Mouse (Mus musculus): ENCODE measurements around the gene Rex1bd. TPM values are rescaled to one million over a fixed set of nuclear protein-coding genes. Genes with fewer than 3 reads are reported as not detected.

The Rex1bd gene
- polyA plus RNA-seq (2015; fragmentation: Nextera tagmentation; extraction: Ambion mirVana), result 121 and 132 TPM in 2 replicates

DNA sequence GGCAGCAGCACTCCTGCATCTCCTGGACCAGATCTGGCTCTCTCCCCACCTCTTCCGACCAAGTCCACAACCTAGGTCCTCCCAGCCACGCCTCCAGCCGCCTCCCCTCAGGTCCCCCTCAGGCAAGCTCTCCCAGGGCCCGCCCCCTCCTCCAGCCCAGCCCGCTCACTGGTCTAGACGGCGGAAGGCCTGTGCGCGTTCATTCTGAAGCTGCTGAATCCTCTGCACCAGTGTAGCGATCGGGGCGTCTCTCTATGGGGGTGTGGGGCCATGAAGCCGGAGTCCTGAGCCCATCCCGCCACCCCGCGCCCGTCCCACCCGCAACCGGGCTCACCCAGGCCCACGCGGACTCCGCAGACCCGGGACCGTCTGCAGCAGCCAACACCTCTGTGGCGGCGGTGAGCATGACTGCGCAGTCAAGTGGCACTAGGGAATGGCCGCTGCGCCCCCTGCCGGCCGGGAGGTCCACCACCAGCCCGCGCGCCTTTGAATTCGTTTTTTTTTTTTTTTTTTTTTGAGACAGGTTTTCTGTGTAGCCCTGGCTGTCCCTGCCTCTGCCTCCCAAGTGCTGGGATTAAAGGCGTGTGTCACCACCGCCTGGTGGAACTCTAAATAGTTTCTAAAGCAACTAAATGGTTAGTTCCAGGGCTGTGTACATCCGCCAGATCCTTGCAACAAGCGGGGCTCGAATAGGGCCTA lies at the start of gene Rex1bd:
Rex1bd (minus strand) TSS at position 425 of the 699 bp plus-strand sequence.
- peak within 1 kb of the TSS; percentile 93 for H3K9ac ChIP-seq
- H3K27ac ChIP-seq, result peak within 1 kb of the TSS; percentile 96
- peak within 1 kb of the TSS; percentile 92 for H3K4me2 ChIP-seq (replicated peaks)
- peak; percentile 88 for ATAC-seq
- H3K9me3 ChIP-seq, result no peaks in the 10 kb centered on the region
- H3K27me3 ChIP-seq (replicated peaks), result peaks cover 23% of the 10 kb centered on the region
- peaks cover 54% of the 10 kb centered on the region for H3K4me1 ChIP-seq (replicated peaks)
- peaks cover 13% of the 10 kb centered on the region for H3K36me3 ChIP-seq
- 2% methylated on average over 40 of the region's 40 CpGs for WGBS
- peak within 1 kb of the TSS; percentile 73 for H3K4me3 ChIP-seq (replicated peaks)

DNA sequence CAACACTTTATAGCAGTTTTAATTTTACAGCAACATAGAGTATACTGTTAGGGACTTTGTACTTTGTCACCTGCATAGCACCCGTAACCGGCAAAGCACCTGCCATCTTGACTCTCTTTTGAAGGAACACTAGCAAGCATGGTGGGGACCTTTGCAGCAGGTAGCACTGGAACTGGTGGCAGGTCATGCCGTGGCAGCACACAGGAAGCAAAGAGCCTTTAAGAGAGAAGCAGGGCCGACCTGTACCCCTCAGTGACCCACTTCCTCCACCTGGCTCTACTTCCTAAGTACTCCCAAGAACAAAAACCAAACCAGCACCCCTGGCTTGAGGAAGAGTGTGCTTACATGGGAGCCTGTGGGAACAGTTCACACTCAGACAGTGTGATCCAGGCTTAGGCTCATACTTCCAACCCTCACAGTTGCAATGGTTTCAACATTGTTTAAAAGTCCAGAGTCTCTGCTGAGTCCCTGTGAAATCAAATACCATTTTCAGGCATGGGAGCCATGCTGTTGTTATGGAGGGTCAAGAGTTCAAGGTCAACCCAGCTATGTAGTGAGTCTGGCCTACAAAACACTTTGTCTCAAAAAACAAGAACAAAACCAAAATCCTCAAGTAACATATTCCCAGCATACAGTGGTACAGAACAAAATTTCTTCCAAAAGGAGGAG lies 48.7 kb upstream of the Rex1bd start:
- Histone ChIP-seq H3K4me2 (replicated peaks) (no peak overlapping the region), H3K9ac (no peak overlapping the region), H3K4me3 (replicated peaks) (no peak overlapping the region), H3K4me1 (replicated peaks) (peaks cover 30% of the 10 kb centered on the region), H3K27ac (no peak overlapping the region), H3K27me3 (replicated peaks) (no peaks in the 10 kb centered on the region), H3K36me3 (no peaks in the 10 kb centered on the region), H3K9me3 (no peaks in the 10 kb centered on the region)
- 77% methylated on average over 4 of the region's 4 CpGs for WGBS
- ATAC-seq, result no peak

DNA sequence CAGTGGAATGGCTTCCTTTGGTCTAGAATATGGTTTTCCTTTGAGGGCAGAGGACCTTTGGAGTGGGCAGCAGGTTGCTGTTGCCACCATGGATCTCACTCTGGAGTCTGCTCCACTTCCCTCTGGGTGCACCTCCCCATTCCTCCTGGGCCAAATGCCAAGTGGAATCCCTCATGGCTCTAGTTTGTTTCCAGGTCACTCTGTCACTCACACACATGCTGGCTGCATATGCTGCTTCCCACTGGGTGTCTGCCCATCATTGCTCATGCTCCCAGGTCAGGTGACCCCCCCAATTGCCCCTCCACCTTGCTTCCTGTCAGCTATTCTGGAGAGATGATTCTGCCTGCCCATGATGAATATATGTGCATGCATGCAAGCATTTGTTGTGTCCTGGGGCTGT lies 47.2 kb upstream of the Rex1bd start:
- Histone ChIP-seq H3K4me3 (replicated peaks) (no peak overlapping the region), H3K4me1 (replicated peaks) (peaks cover 24% of the 10 kb centered on the region), H3K4me2 (replicated peaks) (no peak overlapping the region), H3K9ac (no peak overlapping the region), H3K27me3 (replicated peaks) (no peaks in the 10 kb centered on the region), H3K36me3 (no peaks in the 10 kb centered on the region), H3K27ac (no peak overlapping the region), H3K9me3 (no peaks in the 10 kb centered on the region)
- ATAC-seq, result 0 out of 2 replicates have a peak, but pooled peaks have one; percentile 7

DNA sequence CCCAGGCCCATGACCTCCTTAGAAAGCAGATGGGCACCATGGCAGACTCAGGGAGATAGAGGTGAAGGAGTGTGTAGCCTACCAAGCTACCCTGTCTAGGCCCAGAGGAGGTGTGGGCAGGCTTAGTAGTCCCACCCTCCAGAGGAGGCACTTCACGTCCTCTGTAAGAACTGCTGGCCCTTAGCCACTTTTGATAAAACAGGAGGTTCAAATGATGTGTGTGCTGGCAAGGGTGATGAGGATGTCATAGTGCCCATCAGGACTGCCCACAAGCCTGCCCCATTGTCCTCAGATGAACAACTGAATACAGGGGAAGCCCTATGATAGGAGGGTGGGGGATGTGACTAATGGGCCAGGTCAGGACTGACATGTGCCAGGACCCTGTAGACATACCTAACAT lies 46.3 kb upstream of the Rex1bd start:
- H3K27me3 ChIP-seq (replicated peaks), result no peaks in the 10 kb centered on the region
- H3K4me2 ChIP-seq (replicated peaks), result no peak overlapping the region
- no peak overlapping the region for H3K4me3 ChIP-seq (replicated peaks)
- no peak overlapping the region; the same call in 1 of the 2 replicates for H3K9ac ChIP-seq
- H3K4me1 ChIP-seq (replicated peaks), result peaks cover 24% of the 10 kb centered on the region
- H3K27ac ChIP-seq, result no peak overlapping the region
- H3K36me3 ChIP-seq, result no peaks in the 10 kb centered on the region
- 47% methylated on average over 1 of the region's 1 CpGs for WGBS
- no peaks in the 10 kb centered on the region for H3K9me3 ChIP-seq
- ATAC-seq, result no peak

DNA sequence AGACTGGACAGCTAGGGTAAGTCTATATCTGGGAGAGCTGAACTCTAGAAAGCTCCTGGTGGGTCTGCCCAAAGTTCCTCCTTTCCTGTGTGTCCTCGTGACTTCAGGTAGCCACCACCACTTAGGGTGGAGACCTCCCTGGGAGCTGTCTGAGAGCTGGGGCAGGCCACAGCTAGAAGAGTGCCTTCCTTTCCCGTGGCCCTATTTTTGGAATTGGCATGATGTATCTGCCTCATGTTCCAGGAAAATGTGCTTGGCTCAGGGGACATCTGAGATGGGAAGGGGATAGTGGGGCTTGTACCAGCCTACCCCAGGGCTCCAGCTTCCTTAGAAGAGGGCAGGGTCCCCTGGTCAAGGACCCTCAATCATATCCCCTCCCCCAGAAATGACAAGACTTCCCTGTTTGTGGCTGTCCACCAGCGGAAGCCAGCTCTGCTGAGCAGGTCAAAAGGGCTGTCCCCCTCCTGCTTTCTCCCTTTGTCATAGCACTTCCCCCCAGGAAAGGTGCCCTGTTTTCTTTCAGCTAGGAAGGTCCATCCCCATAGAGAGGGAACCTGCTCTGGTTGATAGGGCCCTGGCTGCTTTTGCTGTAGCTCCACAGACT lies 45.1 kb upstream of the Rex1bd start:
- ATAC-seq, result no peak
- Histone ChIP-seq H3K27ac (no peak overlapping the region), H3K27me3 (replicated peaks) (no peaks in the 10 kb centered on the region), H3K4me2 (replicated peaks) (no peak overlapping the region), H3K4me1 (replicated peaks) (peaks cover 28% of the 10 kb centered on the region), H3K9ac (no peak overlapping the region), H3K9me3 (no peaks in the 10 kb centered on the region), H3K36me3 (no peaks in the 10 kb centered on the region), H3K4me3 (replicated peaks) (no peak overlapping the region)
- 56% methylated on average over 3 of the region's 3 CpGs for WGBS

DNA sequence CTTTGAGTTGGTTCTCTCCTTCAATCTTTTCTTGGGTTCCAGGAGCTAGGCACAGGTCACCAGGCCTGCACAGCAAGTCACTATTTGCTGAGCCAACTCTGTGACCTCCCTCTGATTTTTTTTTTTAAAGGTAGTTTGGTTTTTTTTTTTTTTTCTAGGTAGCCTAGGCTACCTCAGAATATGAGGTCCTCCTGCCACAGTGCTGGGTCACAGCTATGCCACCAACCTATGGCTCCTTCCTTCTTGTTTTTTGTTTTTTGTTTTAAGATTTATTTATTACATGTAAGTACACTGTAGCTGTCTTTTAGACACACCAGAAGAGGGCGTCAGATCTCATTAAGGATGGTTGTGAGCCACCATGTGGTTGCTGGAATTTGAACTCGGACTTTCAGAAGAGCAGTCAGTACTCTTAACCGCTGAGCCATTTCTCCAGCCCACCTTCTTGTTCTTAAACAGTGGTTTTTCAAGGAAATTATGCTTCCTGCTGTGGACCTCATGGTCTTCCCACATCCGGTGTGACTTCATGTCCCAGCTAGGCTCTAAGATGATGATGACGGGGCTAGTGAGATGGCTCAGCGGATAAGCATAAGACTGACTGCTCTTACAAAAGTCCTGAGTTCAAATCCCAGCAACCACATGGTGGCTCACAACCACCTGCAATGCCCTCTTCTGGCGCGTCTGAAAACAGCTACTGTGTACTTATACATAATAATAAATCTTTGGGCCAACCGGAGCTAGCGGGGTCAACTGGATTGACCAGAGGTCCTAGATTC lies 43.0 kb upstream of the Rex1bd start:
- H3K9me3 ChIP-seq, result no peaks in the 10 kb centered on the region
- H3K4me3 ChIP-seq (replicated peaks), result no peak overlapping the region
- 90% methylated on average over 10 of the region's 10 CpGs for WGBS
- ATAC-seq, result no peak
- H3K36me3 ChIP-seq, result no peaks in the 10 kb centered on the region
- peaks cover 27% of the 10 kb centered on the region for H3K4me1 ChIP-seq (replicated peaks)
- H3K4me2 ChIP-seq (replicated peaks), result no peak overlapping the region
- no peak overlapping the region for H3K9ac ChIP-seq
- H3K27ac ChIP-seq, result no peak overlapping the region
- H3K27me3 ChIP-seq (replicated peaks), result no peaks in the 10 kb centered on the region

DNA sequence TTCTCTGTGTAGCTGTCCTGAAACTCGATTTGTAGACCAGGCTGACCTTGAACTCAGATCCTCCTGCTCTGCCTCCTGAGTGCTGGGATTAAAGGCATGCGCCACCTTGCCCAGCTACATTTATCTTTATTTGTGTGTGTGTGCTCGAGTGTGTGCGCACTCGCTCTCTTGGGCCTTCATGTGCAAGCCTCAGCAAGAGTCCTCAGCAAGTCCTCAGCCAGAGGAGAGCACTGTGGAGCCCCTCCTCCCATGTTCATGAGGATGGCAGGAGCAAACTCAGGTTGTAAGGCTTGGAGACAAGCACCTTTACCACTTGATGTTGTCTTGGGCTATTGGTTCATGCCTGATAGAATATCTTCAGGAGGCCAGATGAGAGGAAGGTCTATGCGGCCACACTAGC lies 41.2 kb upstream of the Rex1bd start:
- H3K36me3 ChIP-seq, result no peaks in the 10 kb centered on the region
- 87% methylated on average over 6 of the region's 6 CpGs for WGBS
- H3K4me3 ChIP-seq (replicated peaks), result no peak overlapping the region
- ATAC-seq, result no peak
- H3K9ac ChIP-seq, result no peak overlapping the region
- H3K27ac ChIP-seq, result no peak overlapping the region
- H3K4me2 ChIP-seq (replicated peaks), result no peak overlapping the region
- H3K27me3 ChIP-seq (replicated peaks), result no peaks in the 10 kb centered on the region
- H3K9me3 ChIP-seq, result no peaks in the 10 kb centered on the region
- peaks cover 21% of the 10 kb centered on the region for H3K4me1 ChIP-seq (replicated peaks)

DNA sequence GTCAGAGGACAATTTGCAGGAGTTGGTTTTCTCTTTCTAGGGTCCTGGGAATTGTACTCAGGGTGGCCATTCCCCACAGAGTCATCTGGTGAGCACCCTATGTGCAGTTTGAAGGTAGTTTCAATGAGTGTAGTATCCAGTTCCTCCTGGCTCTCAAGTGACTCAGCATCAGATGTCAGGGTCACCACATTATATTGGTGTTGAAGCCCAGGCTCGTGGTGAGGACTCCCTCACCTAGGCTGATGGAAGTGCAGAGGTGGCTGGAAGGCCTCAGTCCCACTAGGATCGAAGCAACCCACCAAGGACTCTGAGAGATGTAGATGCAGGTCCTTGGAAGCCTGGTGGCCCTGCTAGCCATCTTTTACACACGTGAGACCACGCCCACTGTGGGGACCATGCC lies 39.9 kb upstream of the Rex1bd start:
- Histone ChIP-seq H3K27me3 (replicated peaks) (no peaks in the 10 kb centered on the region), H3K4me3 (replicated peaks) (no peak overlapping the region), H3K4me2 (replicated peaks) (no peak overlapping the region), H3K9me3 (no peaks in the 10 kb centered on the region), H3K27ac (no peak overlapping the region), H3K36me3 (no peaks in the 10 kb centered on the region), H3K4me1 (replicated peaks) (peaks cover 21% of the 10 kb centered on the region), H3K9ac (no peak overlapping the region)
- ATAC-seq, result no peak
- WGBS, result 82% methylated on average over 4 of the region's 4 CpGs

DNA sequence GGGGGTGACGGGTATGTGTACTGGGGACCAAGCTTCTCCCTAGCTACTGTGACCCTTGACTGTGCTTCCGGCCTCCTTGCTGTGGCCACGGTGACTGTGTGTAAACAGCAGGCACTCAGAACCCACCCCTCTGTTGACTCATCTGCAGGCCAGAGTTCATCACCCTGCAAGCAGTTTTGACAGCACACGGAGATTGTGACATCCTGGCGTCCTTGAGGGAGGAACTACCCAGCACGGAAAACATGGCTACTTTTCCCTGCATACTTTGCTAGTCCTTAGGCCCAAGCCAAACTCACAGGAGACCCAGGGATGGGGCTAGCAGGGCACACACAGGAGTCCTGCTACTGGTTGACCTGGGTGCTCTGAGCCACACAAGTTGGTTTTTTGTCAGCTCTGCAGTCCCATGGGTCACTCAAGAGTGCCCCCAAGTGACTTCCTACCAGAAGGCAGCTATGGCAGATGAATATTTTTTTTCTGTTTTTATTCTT lies 37.7 kb upstream of the Rex1bd start:
- WGBS, result 34% methylated on average over 6 of the region's 6 CpGs
- no peaks in the 10 kb centered on the region for H3K27me3 ChIP-seq (replicated peaks)
- no peak overlapping the region; the same call in 1 of the 2 replicates for H3K4me2 ChIP-seq (replicated peaks)
- H3K36me3 ChIP-seq, result no peaks in the 10 kb centered on the region
- no peak overlapping the region for H3K9ac ChIP-seq
- peaks cover 34% of the 10 kb centered on the region for H3K4me1 ChIP-seq (replicated peaks)
- H3K27ac ChIP-seq, result peak overlapping the region; percentile 14; the same call in 1 of the 2 replicates
- H3K9me3 ChIP-seq, result no peaks in the 10 kb centered on the region
- ATAC-seq, result no peak
- no peak overlapping the region for H3K4me3 ChIP-seq (replicated peaks)

DNA sequence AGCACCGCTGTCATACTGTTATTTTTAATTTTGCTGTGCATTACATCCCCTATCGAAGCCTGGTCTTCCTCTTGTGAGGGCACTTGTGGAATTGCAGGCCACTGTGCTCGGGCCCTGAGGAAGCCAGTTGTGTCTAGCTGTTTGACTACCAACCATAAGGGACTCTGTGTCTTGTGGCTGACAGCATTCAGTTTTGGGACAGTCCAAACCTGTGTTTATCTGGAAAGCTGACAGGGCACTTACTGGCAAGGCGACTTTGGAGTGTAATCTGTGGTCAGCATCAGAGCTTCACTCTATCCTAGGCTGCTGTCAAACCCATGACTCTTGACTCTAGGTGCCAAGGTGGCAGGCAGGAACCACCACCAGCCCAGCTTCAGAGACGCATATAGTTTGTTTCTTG lies 34.5 kb upstream of the Rex1bd start:
- WGBS, result 76% methylated on average over 5 of the region's 5 CpGs
- Histone ChIP-seq H3K4me1 (replicated peaks) (peaks cover 32% of the 10 kb centered on the region), H3K4me2 (replicated peaks) (peak overlapping the region; percentile 97), H3K9ac (no peak overlapping the region; the same call in 1 of the 2 replicates), H3K27me3 (replicated peaks) (no peaks in the 10 kb centered on the region), H3K9me3 (no peaks in the 10 kb centered on the region), H3K36me3 (no peaks in the 10 kb centered on the region), H3K4me3 (replicated peaks) (peak overlapping the region; percentile 79), H3K27ac (no peak overlapping the region)
- no peak for ATAC-seq

DNA sequence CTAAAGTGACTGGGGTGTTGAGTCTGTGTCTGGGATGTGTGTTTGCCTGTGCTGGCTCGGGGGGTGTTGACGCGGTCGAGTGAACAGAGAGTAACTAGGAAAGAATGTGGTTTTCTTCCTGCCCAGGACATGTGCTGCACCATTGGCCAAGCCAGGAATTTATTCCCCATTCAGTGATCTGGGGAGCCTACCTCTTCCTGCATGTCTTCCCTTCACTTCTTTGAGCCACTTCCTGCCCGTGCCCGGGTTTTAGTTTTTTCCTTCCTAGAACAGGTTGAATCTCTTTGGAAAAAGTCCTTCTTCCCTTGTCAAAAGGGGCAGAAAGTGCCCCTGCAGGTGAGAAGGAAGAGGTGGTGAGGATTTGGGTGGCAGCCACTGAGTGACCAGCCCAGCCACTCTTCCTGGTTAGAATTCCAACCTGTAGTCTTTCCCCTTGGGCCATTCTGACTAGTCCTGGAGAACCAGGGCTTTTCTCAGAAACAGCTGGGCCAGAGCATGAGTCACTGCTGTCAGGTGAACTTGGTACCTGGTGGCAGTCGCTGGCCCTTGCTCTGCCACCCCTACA lies 34.0 kb upstream of the Rex1bd start:
- Histone ChIP-seq H3K4me3 (replicated peaks) (peak overlapping the region; percentile 79), H3K4me1 (replicated peaks) (peaks cover 32% of the 10 kb centered on the region), H3K9ac (peak overlapping the region; percentile 87), H3K27ac (peak overlapping the region; percentile 54), H3K27me3 (replicated peaks) (no peaks in the 10 kb centered on the region), H3K36me3 (0 out of 2 replicates have a peak, but pooled peaks cover 3% of the 10 kb centered on the region), H3K4me2 (replicated peaks) (peak overlapping the region; percentile 97), H3K9me3 (no peaks in the 10 kb centered on the region)
- ATAC-seq, result no peak
- 35% methylated on average over 7 of the region's 7 CpGs for WGBS

Measured in intestine, embryonic 15.5 days (tissue).